Mouse (Mus musculus) C2C12 (cell line): Measurements from ENCODE around the gene Pik3r6. TPM values are rescaled to one million over a fixed set of nuclear protein-coding genes. Genes with fewer than 3 reads are reported as not detected.

ENCODE experiments used
- H3K27me3 ChIP-seq: one replicate; pipeline ENCODE4 v1.6.1; 2011; ENCODE audit not compliant: control insufficient read depth, insufficient read depth, insufficient read length
- H3K36me3 ChIP-seq: one replicate; pipeline ENCODE4 v1.6.1; 2011; ENCODE audit not compliant: control insufficient read depth, insufficient read depth
- H3K4me3 ChIP-seq: one replicate; pipeline ENCODE4 v1.5.1; 2011; ENCODE audit warnings: mild to moderate bottlenecking, control low read depth; ENCODE audit not compliant: poor library complexity, insufficient read depth, severe bottlenecking
- H3K79me2 ChIP-seq: one replicate; pipeline ENCODE4 v1.6.1; 2011; ENCODE audit not compliant: control insufficient read depth, insufficient read depth
- H3K79me3 ChIP-seq: one replicate; pipeline ENCODE4 v1.6.1; 2011; ENCODE audit warnings: low read depth, control low read depth
- H3ac ChIP-seq: one replicate; pipeline ENCODE3; 2011; ENCODE audit warnings: low read depth; ENCODE audit not compliant: control insufficient read depth, insufficient read length
- CEBPB ChIP-seq: IDR thresholded peaks from one replicate; pipeline ENCODE4 v1.6.1; 2011; ENCODE audit warnings: low read depth, mild to moderate bottlenecking, control low read depth, moderate library complexity
- CTCF ChIP-seq: IDR thresholded peaks from one replicate; pipeline ENCODE4 v1.5.1; 2011; ENCODE audit not compliant: control insufficient read depth, insufficient read depth, insufficient read length
- FOSL1 ChIP-seq: IDR thresholded peaks from one replicate; pipeline ENCODE4 v1.8.0; 2011; ENCODE audit warnings: mild to moderate bottlenecking, low read length; ENCODE audit not compliant: poor library complexity, insufficient read depth, severe bottlenecking
- MAX ChIP-seq: IDR thresholded peaks from one replicate; pipeline ENCODE4 v1.6.1; 2011; ENCODE audit warnings: mild to moderate bottlenecking, control low read depth
- MYOD1 ChIP-seq: IDR thresholded peaks from one replicate; pipeline ENCODE4 v1.6.1; 2011; ENCODE audit warnings: low read depth; ENCODE audit not compliant: control insufficient read depth, insufficient read length
- MYOG ChIP-seq: IDR thresholded peaks from one replicate; pipeline ENCODE4 v1.6.1; 2011; ENCODE audit not compliant: control insufficient read depth, insufficient read length; ENCODE audit errors: extremely low read depth
- USF1 ChIP-seq: IDR thresholded peaks from one replicate; pipeline ENCODE4 v1.6.1; 2011; ENCODE audit warnings: low read depth, mild to moderate bottlenecking, control low read depth, moderate library complexity
- polyA plus RNA-seq: library from polyadenylated mRNA; unstranded; fragments of >200 nt; fragmentation: generic; extraction: Trizol; gene quantifications from one replicate; pipeline ENCODE4 v1.2.1, GENCODE M21; 2012; ENCODE audit warnings: missing spikeins

Pik3r6 gene
- polyA plus RNA-seq, 1 experiment, result not detected

DNA sequence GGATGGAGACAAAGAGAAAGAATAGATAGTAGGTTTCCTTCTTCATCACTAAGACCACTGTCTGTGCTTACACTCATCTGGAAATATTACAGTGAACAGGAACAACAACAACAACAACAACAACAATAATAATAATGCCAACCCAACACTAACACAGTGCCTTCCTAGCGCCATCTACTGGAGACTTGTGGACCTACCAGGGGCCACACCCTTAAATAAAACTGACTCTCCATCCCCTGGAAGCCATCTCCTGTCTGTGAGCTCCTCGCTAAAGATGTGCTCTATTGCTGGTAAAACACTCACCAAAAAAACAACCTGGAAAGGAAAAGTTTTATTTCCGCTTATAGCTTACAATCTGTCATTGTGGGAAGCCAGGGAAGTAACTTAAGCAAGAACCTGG, 46.8 kb downstream of the Pik3r6 start:
- Histone ChIP-seq H3K27me3 (peaks cover 9% of the 10 kb centered on the region), H3K79me2 (no peaks in the 10 kb centered on the region), H3K36me3 (no peaks in the 10 kb centered on the region), H3K79me3 (no peaks in the 10 kb centered on the region), H3K4me3 (no peak overlapping the region), H3ac (no peak overlapping the region)
- TF ChIP-seq USF1 (no peak), CEBPB (no peak), FOSL1 (no peak), MYOG (no peak), MAX (no peak), CTCF (no peak), MYOD1 (no peak)

DNA sequence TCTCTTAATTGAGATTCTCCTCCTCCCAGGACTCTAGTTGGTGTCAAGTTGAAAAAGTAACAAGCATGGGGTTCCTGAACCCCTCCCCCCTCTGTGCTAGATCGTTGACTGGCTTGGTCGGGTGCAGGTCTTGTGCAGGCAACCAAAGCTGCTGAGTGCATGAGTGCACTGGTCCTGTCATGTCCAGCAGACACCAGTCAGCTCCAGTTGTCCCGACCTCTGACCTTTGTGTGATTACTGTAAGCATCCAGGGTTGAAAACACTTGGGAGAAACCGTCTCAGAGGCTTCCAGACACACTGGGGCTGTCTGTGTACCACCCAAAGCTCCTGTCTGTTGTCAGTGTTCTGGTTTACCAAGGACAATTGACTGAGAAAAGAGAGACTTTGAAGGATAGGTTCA, 47.5 kb downstream of the Pik3r6 start:
- Histone ChIP-seq H3ac (no peak overlapping the region), H3K27me3 (peaks cover 9% of the 10 kb centered on the region), H3K36me3 (no peaks in the 10 kb centered on the region), H3K79me3 (no peaks in the 10 kb centered on the region), H3K4me3 (no peak overlapping the region), H3K79me2 (no peaks in the 10 kb centered on the region)
- no peak for TF ChIP-seq FOSL1
- TF ChIP-seq MYOD1, result no peak
- TF ChIP-seq CTCF, result no peak
- TF ChIP-seq USF1, result no peak
- TF ChIP-seq MYOG, result no peak

DNA sequence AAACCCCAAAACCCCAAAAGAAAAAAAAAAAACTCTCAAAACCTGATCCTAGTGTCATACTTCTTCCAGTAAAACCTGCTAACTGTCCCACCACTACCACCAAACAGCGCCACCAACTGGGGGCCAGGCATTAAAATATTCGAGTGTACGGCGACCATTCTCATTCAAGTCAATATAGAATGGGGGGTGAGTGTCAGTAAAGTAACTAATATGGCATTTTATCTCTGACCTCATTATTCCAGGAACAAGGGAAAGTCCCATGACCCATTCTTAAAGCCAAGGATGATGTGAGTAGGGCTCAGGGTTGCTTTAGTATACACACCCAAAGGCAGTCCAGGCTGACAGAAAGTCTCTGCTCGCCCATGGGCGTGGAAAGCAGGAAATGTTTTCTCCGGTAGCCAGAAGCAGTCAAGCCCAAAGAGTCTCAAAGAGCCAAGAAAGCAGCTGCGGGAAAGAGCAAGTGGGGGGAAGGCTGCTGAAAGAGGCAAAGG, 51.2 kb downstream of the Pik3r6 start:
- no peak overlapping the region for H3ac ChIP-seq
- H3K36me3 ChIP-seq, result no peaks in the 10 kb centered on the region
- H3K27me3 ChIP-seq, result peaks cover 27% of the 10 kb centered on the region
- no peaks in the 10 kb centered on the region for H3K79me3 ChIP-seq
- H3K4me3 ChIP-seq, result no peak overlapping the region
- TF ChIP-seq CTCF (no peak), MAX (no peak), MYOG (no peak), FOSL1 (no peak), CEBPB (no peak), MYOD1 (no peak), USF1 (no peak)
- H3K79me2 ChIP-seq, result no peaks in the 10 kb centered on the region

DNA sequence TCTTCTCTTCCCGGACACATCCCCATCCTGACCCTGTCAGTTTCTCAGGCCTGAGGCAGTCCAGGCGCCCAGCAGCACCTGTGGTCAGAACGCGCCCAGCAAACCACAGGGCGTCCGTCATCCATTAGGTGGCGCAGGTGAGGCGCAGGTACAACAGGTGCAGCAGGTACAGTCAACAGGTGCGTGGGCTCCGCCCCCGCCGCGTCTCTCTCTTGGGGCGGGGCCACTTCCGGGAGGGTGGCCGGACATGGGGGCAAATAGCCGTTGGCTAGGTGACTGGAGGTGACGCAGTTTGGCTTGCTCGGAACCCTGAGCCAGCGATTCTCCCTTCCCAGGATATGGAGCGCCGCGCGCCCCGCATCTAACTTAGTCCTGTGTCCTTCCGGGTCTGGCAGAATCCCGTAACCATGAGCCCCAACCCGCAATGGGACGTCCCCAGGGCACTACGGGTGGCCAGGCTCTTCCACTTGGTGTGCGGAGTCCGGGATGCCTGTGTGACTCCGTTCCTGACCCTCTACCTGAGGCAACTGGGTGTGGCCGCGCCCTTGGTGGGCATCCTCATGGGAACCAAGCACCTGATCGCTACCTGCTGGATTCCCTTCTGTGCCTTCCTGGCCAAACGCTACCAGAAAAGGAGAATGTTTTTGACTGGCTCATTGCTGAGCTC, 53.2 kb downstream of the Pik3r6 start, which contains the start of gene Mfsd6l:
Gene Mfsd6l (plus strand): TSS at position 269 of the 667 bp plus-strand sequence.
- Histone ChIP-seq H3ac (no peak within 1 kb of the TSS), H3K36me3 (no peaks in the 10 kb centered on the region), H3K79me2 (no peaks in the 10 kb centered on the region), H3K4me3 (no peak within 1 kb of the TSS), H3K79me3 (no peaks in the 10 kb centered on the region), H3K27me3 (peaks cover 27% of the 10 kb centered on the region)
- no peak for TF ChIP-seq MYOG
- no peak for TF ChIP-seq CEBPB
- TF ChIP-seq MAX, result no peak
- TF ChIP-seq MYOD1, result no peak
- TF ChIP-seq FOSL1, result no peak
- no peak for TF ChIP-seq CTCF
- TF ChIP-seq USF1, result no peak

DNA sequence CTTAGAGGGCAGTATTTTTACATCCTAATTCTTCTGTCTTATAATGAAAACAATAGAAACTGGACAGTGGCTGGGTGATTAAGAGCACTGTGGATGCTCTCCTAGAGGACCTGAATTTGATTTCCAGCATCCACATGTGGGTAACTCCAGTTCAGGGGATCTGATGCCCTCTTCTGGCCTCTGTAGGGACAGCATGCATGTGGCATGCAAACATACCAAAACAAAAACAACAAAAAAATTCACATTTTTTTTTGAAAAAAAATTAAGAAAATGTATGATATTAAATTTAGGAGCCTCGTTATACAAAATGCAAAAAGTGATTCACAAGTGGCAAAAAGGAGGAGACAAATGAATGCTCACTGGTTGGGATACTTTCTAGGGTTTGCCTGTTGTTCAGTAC, 56.7 kb downstream of the Pik3r6 start:
- no peak for TF ChIP-seq CEBPB
- peaks cover 51% of the 10 kb centered on the region for H3K27me3 ChIP-seq
- H3K79me2 ChIP-seq, result no peaks in the 10 kb centered on the region
- H3K79me3 ChIP-seq, result no peaks in the 10 kb centered on the region
- H3K4me3 ChIP-seq, result no peak overlapping the region
- no peaks in the 10 kb centered on the region for H3K36me3 ChIP-seq
- no peak overlapping the region for H3ac ChIP-seq
